ENCODE assay signal across 8 mouse cellular contexts in the genomic region with DNA sequence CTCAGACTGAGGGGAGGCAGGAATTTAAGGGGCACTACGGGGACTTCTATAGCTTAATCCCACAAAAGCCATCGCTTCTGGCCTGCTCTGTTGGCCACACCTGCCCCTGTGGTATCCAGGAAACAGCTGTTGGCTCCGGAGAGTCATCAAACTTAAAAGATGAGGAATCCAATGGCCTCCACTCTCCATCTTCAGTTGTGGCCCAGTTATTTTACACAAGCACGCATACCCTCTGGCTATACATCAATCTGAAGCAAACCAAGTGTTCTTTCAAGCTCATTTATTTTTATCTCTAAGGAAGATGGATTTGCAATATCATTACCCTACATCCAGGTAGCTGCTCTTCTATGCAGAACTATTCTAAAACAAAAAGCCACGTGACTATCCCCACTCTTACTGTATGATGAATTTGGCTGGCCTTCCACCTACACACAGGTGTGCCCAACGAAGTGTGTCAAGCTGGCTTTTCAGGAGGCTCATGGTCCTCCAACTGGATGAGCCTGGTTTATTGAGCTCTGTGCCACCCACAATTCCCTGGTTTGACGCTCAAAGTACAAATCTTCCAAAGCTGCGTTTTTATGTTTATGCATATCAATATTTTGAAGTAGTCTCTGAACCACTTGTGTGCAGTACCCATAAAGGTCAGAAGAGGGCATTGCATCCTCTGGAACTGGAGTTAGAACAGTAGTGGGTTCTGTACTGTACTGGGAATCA. TPM values are rescaled to one million over a fixed set of nuclear protein-coding genes. Genes with fewer than 3 reads are reported as not detected.
DNase-seq lines count a peak whose midpoint lies in the region; ATAC-seq lines count a peak whose summit lies in the region.

No protein-coding gene starts in this region.

- 77% methylated on average over 8 of the region's 8 CpGs for WGBS in embryonic facial prominence, embryonic 10.5 days
- 71% methylated on average over 8 of the region's 8 CpGs for WGBS in hindbrain, embryonic 12.5 days
- WGBS in liver, embryonic 13.5 days (ENCODE audit: insufficient replicate concordance): 49% methylated on average over 8 of the region's 8 CpGs
- WGBS in neural tube, embryonic 13.5 days: 66% methylated on average over 8 of the region's 8 CpGs

- no peaks in the 10 kb centered on the region for H3K9me3 ChIP-seq in megakaryocyte, embryonic 14.5 days
- peaks cover 5% of the 10 kb centered on the region; the same call in 1 of the 2 replicates for H3K9me3 ChIP-seq in embryonic facial prominence, embryonic 10.5 days
- no peaks in the 10 kb centered on the region; the same call in 1 of the 2 replicates for H3K9me3 ChIP-seq in hindbrain, embryonic 12.5 days (replicated peaks)
- H3K9me3 ChIP-seq in liver, embryonic 13.5 days (replicated peaks): no peaks in the 10 kb centered on the region
- no peaks in the 10 kb centered on the region for H3K9me3 ChIP-seq in neural tube, embryonic 13.5 days

- H3K4me3 ChIP-seq in megakaryocyte, embryonic 14.5 days (replicated peaks): peak overlapping the region; percentile 98
- H3K4me3 ChIP-seq in embryonic facial prominence, embryonic 10.5 days: peak overlapping the region; percentile 92
- peak overlapping the region; percentile 91 for H3K4me3 ChIP-seq in hindbrain, embryonic 12.5 days
- H3K4me3 ChIP-seq in liver, embryonic 13.5 days (replicated peaks): peak overlapping the region; percentile 87
- peak overlapping the region; percentile 78 for H3K4me3 ChIP-seq in neural tube, embryonic 13.5 days

- peak overlapping the region; percentile 98 for H3K9ac ChIP-seq in hindbrain, embryonic 12.5 days
- H3K9ac ChIP-seq in liver, embryonic 13.5 days: peak overlapping the region; percentile 91
- H3K9ac ChIP-seq in neural tube, embryonic 13.5 days: peak overlapping the region; percentile 97

- peak overlapping the region; percentile 96 for H3K27ac ChIP-seq in embryonic facial prominence, embryonic 10.5 days (replicated peaks)
- H3K27ac ChIP-seq in hindbrain, embryonic 12.5 days: peak overlapping the region; percentile 93
- H3K27ac ChIP-seq in liver, embryonic 13.5 days: peak overlapping the region; percentile 83
- peak overlapping the region; percentile 97 for H3K27ac ChIP-seq in neural tube, embryonic 13.5 days (replicated peaks)

- peaks cover 60% of the 10 kb centered on the region for H3K36me3 ChIP-seq in megakaryocyte, embryonic 14.5 days (replicated peaks; ENCODE audit: low read length)
- peaks cover 77% of the 10 kb centered on the region for H3K36me3 ChIP-seq in embryonic facial prominence, embryonic 10.5 days (replicated peaks)
- H3K36me3 ChIP-seq in hindbrain, embryonic 12.5 days: peaks cover 57% of the 10 kb centered on the region
- peaks cover 67% of the 10 kb centered on the region for H3K36me3 ChIP-seq in liver, embryonic 13.5 days
- peaks cover 61% of the 10 kb centered on the region for H3K36me3 ChIP-seq in neural tube, embryonic 13.5 days

- ATAC-seq in megakaryocyte, adult 5-6 weeks (ENCODE audit: poor library complexity, severe bottlenecking): no peak
- 0 out of 2 replicates have a peak, but pooled peaks have one; percentile 5 for ATAC-seq in hindbrain, embryonic 12.5 days (ENCODE audit: low FRiP score)
- no peak for ATAC-seq in liver, embryonic 13.5 days (ENCODE audit: low read depth)
- no peak for ATAC-seq in neural tube, embryonic 13.5 days (ENCODE audit: low read depth)

- H3K4me2 ChIP-seq in hindbrain, embryonic 12.5 days (replicated peaks): peak overlapping the region; percentile 90
- peak overlapping the region; percentile 90 for H3K4me2 ChIP-seq in liver, embryonic 13.5 days
- H3K4me2 ChIP-seq in neural tube, embryonic 13.5 days: peak overlapping the region; percentile 98

- H3K27me3 ChIP-seq in megakaryocyte, embryonic 14.5 days (replicated peaks): no peaks in the 10 kb centered on the region
- no peaks in the 10 kb centered on the region for H3K27me3 ChIP-seq in embryonic facial prominence, embryonic 10.5 days (replicated peaks; ENCODE audit: low read depth, poor library complexity, severe bottlenecking)
- H3K27me3 ChIP-seq in hindbrain, embryonic 12.5 days: no peaks in the 10 kb centered on the region
- H3K27me3 ChIP-seq in liver, embryonic 13.5 days: no peaks in the 10 kb centered on the region
- no peaks in the 10 kb centered on the region for H3K27me3 ChIP-seq in neural tube, embryonic 13.5 days

- peaks cover 43% of the 10 kb centered on the region for H3K4me1 ChIP-seq in megakaryocyte, embryonic 14.5 days
- H3K4me1 ChIP-seq in embryonic facial prominence, embryonic 10.5 days: peaks cover 37% of the 10 kb centered on the region
- peaks cover 28% of the 10 kb centered on the region for H3K4me1 ChIP-seq in hindbrain, embryonic 12.5 days
- H3K4me1 ChIP-seq in liver, embryonic 13.5 days (replicated peaks): peaks cover 44% of the 10 kb centered on the region
- peaks cover 35% of the 10 kb centered on the region for H3K4me1 ChIP-seq in neural tube, embryonic 13.5 days (replicated peaks)

- no peak for DNase-seq in embryonic facial prominence, embryonic 10.5 days (ENCODE audit: low spot score)
- DNase-seq in liver, embryonic 13.5 days: no peak
- no peak for DNase-seq in layer of hippocampus, postnatal 25 days (ENCODE audit: extremely low spot score in 1 of 2, low spot score in 1 of 2)
- no peak for DNase-seq in gastrocnemius, postnatal 25 days

RNA-seq across cellular contexts. Expression of a gene that starts 1.0 kb away (rescaled TPM):
- 1,582 and 1,923 TPM in 2 replicates for polyA plus RNA-seq in megakaryocyte, embryonic 14.5 days (2012; ENCODE audit: insufficient read depth, low replicate concordance)
- total RNA-seq in megakaryocyte, adult 5-6 weeks (2015): 506 and 521 TPM in 2 replicates
- 226 and 275 TPM in 2 replicates for total RNA-seq in megakaryocyte, adult 5-6 weeks (2017)
- polyA plus RNA-seq in embryonic facial prominence, embryonic 10.5 days (2016; fragmentation: Nextera tagmentation; extraction: Ambion mirVana): 735 and 777 TPM in 2 replicates
- 548 TPM in 2 replicates for polyA plus RNA-seq in hindbrain, embryonic 12.5 days (2016; fragmentation: Nextera tagmentation; extraction: Ambion mirVana)
- polyA plus RNA-seq in liver, embryonic 13.5 days (2015; fragmentation: Nextera tagmentation; extraction: Ambion mirVana): 258 and 276 TPM in 2 replicates
- polyA plus RNA-seq in neural tube, embryonic 13.5 days (2015; fragmentation: Nextera tagmentation; extraction: Ambion mirVana): 529 and 543 TPM in 2 replicates
- 100 to 1,000 TPM; 306 to 324 TPM for total RNA-seq in layer of hippocampus, postnatal 25 days (2021)
- total RNA-seq in gastrocnemius, postnatal 25 days (2021): 10 to 100 TPM; 80.1 to 95.2 TPM

RNA-seq across cellular contexts. Expression of a gene that starts 9.4 kb away (rescaled TPM):
- 1,223 and 1,872 TPM in 2 replicates for polyA plus RNA-seq in megakaryocyte, embryonic 14.5 days (2012; ENCODE audit: insufficient read depth, low replicate concordance)
- 301 and 325 TPM in 2 replicates for total RNA-seq in megakaryocyte, adult 5-6 weeks (2015)
- total RNA-seq in megakaryocyte, adult 5-6 weeks (2017): 587 and 590 TPM in 2 replicates
- polyA plus RNA-seq in embryonic facial prominence, embryonic 10.5 days (2016; fragmentation: Nextera tagmentation; extraction: Ambion mirVana): 556 and 565 TPM in 2 replicates
- polyA plus RNA-seq in hindbrain, embryonic 12.5 days (2016; fragmentation: Nextera tagmentation; extraction: Ambion mirVana): 473 and 486 TPM in 2 replicates
- 403 and 453 TPM in 2 replicates for polyA plus RNA-seq in liver, embryonic 13.5 days (2015; fragmentation: Nextera tagmentation; extraction: Ambion mirVana)
- 329 and 382 TPM in 2 replicates for polyA plus RNA-seq in neural tube, embryonic 13.5 days (2015; fragmentation: Nextera tagmentation; extraction: Ambion mirVana)
- total RNA-seq in layer of hippocampus, postnatal 25 days (2021): 100 to 1,000 TPM; 127 to 136 TPM
- total RNA-seq in gastrocnemius, postnatal 25 days (2021): 100 to 1,000 TPM; 192 to 198 TPM

RNA-seq across cellular contexts. Expression of a gene that starts 15.7 kb away (rescaled TPM):
- polyA plus RNA-seq in megakaryocyte, embryonic 14.5 days (2012; ENCODE audit: insufficient read depth, low replicate concordance): 25.9 and 253 TPM in 2 replicates
- total RNA-seq in megakaryocyte, adult 5-6 weeks (2015): 143 and 149 TPM in 2 replicates
- 171 and 196 TPM in 2 replicates for total RNA-seq in megakaryocyte, adult 5-6 weeks (2017)
- polyA plus RNA-seq in embryonic facial prominence, embryonic 10.5 days (2016; fragmentation: Nextera tagmentation; extraction: Ambion mirVana): 620 and 640 TPM in 2 replicates
- polyA plus RNA-seq in hindbrain, embryonic 12.5 days (2016; fragmentation: Nextera tagmentation; extraction: Ambion mirVana): 539 and 588 TPM in 2 replicates
- 379 and 416 TPM in 2 replicates for polyA plus RNA-seq in liver, embryonic 13.5 days (2015; fragmentation: Nextera tagmentation; extraction: Ambion mirVana)
- 292 and 326 TPM in 2 replicates for polyA plus RNA-seq in neural tube, embryonic 13.5 days (2015; fragmentation: Nextera tagmentation; extraction: Ambion mirVana)
- total RNA-seq in layer of hippocampus, postnatal 25 days (2021): 10 to 100 TPM; 61.7 to 67.4 TPM
- total RNA-seq in gastrocnemius, postnatal 25 days (2021): 10 to 100 TPM; 39.1 to 40.5 TPM

RNA-seq across cellular contexts. Expression of a gene that starts 15.8 kb away (rescaled TPM):
- polyA plus RNA-seq in megakaryocyte, embryonic 14.5 days (2012; ENCODE audit: insufficient read depth, low replicate concordance): 247 and 315 TPM in 2 replicates
- 79.9 and 90.6 TPM in 2 replicates for total RNA-seq in megakaryocyte, adult 5-6 weeks (2015)
- total RNA-seq in megakaryocyte, adult 5-6 weeks (2017): 30.0 and 32.3 TPM in 2 replicates
- polyA plus RNA-seq in embryonic facial prominence, embryonic 10.5 days (2016; fragmentation: Nextera tagmentation; extraction: Ambion mirVana): 192 and 198 TPM in 2 replicates
- polyA plus RNA-seq in hindbrain, embryonic 12.5 days (2016; fragmentation: Nextera tagmentation; extraction: Ambion mirVana): 153 and 170 TPM in 2 replicates
- polyA plus RNA-seq in liver, embryonic 13.5 days (2015; fragmentation: Nextera tagmentation; extraction: Ambion mirVana): 99.1 and 102 TPM in 2 replicates
- polyA plus RNA-seq in neural tube, embryonic 13.5 days (2015; fragmentation: Nextera tagmentation; extraction: Ambion mirVana): 175 and 192 TPM in 2 replicates
- total RNA-seq in layer of hippocampus, postnatal 25 days (2021): 100 to 1,000 TPM in 1 of 2 experiments, 10 to 100 TPM in 1; 87.2 to 109 TPM
- total RNA-seq in gastrocnemius, postnatal 25 days (2021): 10 to 100 TPM; 50.7 to 51.6 TPM

RNA-seq across cellular contexts. Expression of a gene that starts 25.9 kb away (rescaled TPM):
- polyA plus RNA-seq in megakaryocyte, embryonic 14.5 days (2012; ENCODE audit: insufficient read depth, low replicate concordance): 2.7 and 7.7 TPM in 2 replicates
- total RNA-seq in megakaryocyte, adult 5-6 weeks (2015): not detected in 2 replicates
- total RNA-seq in megakaryocyte, adult 5-6 weeks (2017): not detected in 2 replicates
- not detected in 2 replicates for polyA plus RNA-seq in embryonic facial prominence, embryonic 10.5 days (2016; fragmentation: Nextera tagmentation; extraction: Ambion mirVana)
- polyA plus RNA-seq in hindbrain, embryonic 12.5 days (2016; fragmentation: Nextera tagmentation; extraction: Ambion mirVana): 1.0 and 1.3 TPM in 2 replicates
- 9.5 and 12.6 TPM in 2 replicates for polyA plus RNA-seq in liver, embryonic 13.5 days (2015; fragmentation: Nextera tagmentation; extraction: Ambion mirVana)
- 0.81 TPM in 1 of 2 replicates, not detected in the other for polyA plus RNA-seq in neural tube, embryonic 13.5 days (2015; fragmentation: Nextera tagmentation; extraction: Ambion mirVana)
- 1 to 10 TPM; 2.1 to 2.9 TPM for total RNA-seq in layer of hippocampus, postnatal 25 days (2021)
- total RNA-seq in gastrocnemius, postnatal 25 days (2021): not detected
